Mouse (Mus musculus): ENCODE data around the gene 6430550D23Rik.

DNA sequence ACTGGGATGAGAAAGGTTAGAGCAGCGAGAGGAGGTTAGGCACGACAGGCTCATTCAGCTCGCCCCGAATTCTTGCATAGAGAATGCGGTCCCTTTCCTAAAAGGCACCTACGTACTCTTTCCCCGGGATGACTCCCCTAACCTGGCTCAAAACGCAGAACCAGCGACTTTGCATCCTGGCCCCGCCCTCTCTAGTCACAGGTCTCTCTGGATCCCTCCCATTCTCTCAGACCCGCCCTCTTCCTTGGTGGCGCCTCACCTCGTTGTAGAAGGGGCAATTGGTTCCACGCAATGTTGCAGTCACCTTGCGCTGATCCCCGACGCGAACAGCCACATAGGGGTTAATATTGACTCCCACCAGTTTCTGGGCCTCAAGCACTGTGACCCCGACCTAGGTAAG is 40.2 kb upstream of the 6430550D23Rik start:
- TF ChIP-seq POLR2A (IDR thresholded peaks at IDR 0.05; ENCODE audit: insufficient read depth, low read depth, low read length): no peak
- no peak for TF ChIP-seq CTCF (IDR thresholded peaks at IDR 0.05; ENCODE audit: insufficient read depth, low read depth, low read length)

All from olfactory bulb, adult 2 months (tissue).